Mouse (Mus musculus) olfactory bulb, adult 2 months (tissue): ENCODE measurements around the gene Ppp6r2.

Experiments
- CTCF ChIP-seq: fragments of 200-500 bp; IDR thresholded peaks from 2 replicates; pipeline ENCODE4 v1.5.1; 2012; ENCODE audit warnings: low read depth, mild to moderate bottlenecking, low read length, moderate library complexity; ENCODE audit not compliant: insufficient read depth
- POLR2A ChIP-seq: fragments of 200-500 bp; IDR thresholded peaks from 2 replicates; pipeline ENCODE4 v1.6.1; 2012; ENCODE audit warnings: mild to moderate bottlenecking, low read depth, low read length, moderate library complexity; ENCODE audit not compliant: insufficient read depth

DNA sequence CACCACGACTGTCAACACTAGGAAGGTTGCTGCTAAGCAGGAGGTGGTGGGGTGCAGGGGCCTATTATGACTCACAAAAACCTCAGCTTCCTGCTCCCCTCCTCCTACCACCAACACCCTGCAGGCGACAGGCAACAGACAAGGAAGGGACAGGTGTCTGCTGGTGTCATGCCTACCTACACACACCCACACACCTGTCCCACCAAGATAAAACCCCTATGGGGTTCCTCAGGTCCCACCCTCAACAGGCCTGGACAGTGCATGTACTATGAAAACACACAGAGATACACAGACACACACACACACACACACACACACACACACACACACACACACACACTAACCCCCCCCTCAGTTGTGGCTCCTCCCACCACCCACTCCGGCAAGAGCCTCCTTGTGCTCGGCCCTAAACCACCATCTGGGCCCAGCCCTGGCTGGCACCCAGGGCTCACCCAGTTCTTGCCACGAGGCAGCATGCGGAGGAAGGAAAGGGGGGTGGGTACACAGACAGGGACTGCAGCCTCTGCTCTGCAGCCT, 98.7 kb downstream of the Ppp6r2 start:
- TF ChIP-seq CTCF = no peak
- no peak for TF ChIP-seq POLR2A
